In the genomic region with DNA sequence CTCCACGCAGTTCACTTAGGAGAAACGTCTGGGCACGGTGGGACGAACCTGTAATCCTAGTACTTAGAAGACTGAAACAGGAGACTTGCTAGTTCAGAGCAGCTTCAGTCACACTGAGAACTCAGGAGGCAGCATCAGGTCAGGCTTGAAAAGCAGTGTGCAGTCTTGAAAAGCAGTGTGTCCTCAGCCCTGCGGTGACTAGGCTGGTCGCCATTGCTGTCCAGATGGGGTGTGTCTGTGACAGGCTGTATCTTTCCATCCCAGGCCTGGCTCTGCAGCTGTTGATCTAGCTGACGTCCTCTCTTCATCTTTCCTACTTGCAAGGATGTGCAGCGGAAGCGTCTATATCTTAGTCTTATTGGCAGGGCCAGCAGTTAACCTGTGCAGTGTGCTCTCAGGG, we compare ENCODE assay signal across 9 mouse cellular contexts. TPM values are rescaled to one million over a fixed set of nuclear protein-coding genes. Genes with fewer than 3 reads are reported as not detected.
DNase-seq lines count a peak whose midpoint lies in the region; ATAC-seq and TF ChIP-seq lines count a peak whose summit lies in the region.
"Had no signal": no experiment of that assay in that cellular context is flagged by ENCODE, and none has a peak within 500 bp of the region (broad histone marks: within the 10 kb centered on the region; RNA-seq: fewer than 3 reads in every experiment).

No protein-coding gene starts in this region.

- 43% methylated on average over 9 of the region's 9 CpGs for WGBS in kidney, embryonic 16.5 days
- WGBS in spleen, adult 2 months: 84% methylated on average over 9 of the region's 9 CpGs

- no peak overlapping the region for H3K4me3 ChIP-seq in kidney, embryonic 16.5 days (ENCODE audit: low read length)
- no peak overlapping the region for H3K4me3 ChIP-seq in spleen, adult 2 months (ENCODE audit: extremely low read depth, insufficient read depth, insufficient read length)

- no peak overlapping the region for H3K4me2 ChIP-seq in kidney, embryonic 16.5 days (replicated peaks; ENCODE audit: low read depth, low read length)

- no peaks in the 10 kb centered on the region for H3K27me3 ChIP-seq in kidney, embryonic 16.5 days (ENCODE audit: insufficient read depth, low read length)
- H3K27me3 ChIP-seq in spleen, adult 2 months (ENCODE audit: control insufficient read depth, insufficient read depth, low read length): no peaks in the 10 kb centered on the region

- H3K27ac ChIP-seq in kidney, embryonic 16.5 days (ENCODE audit: low read length): peak overlapping the region; percentile 81
- peak overlapping the region; percentile 64; the same call in 1 of the 2 replicates for H3K27ac ChIP-seq in spleen, adult 2 months (ENCODE audit: insufficient read depth, low read length)

- no peak overlapping the region for H3K9ac ChIP-seq in kidney, embryonic 16.5 days (replicated peaks; ENCODE audit: low read length)

- H3K9me3 ChIP-seq in kidney, embryonic 16.5 days (ENCODE audit: low read length): no peaks in the 10 kb centered on the region

- TF ChIP-seq POLR2A in spleen, adult 2 months (IDR thresholded peaks at IDR 0.05; ENCODE audit: low read depth, low read length): no peak

- peaks cover 42% of the 10 kb centered on the region for H3K4me1 ChIP-seq in kidney, embryonic 16.5 days (ENCODE audit: insufficient read depth, low read length)
- peaks cover 4% of the 10 kb centered on the region; the same call in 1 of the 2 replicates for H3K4me1 ChIP-seq in spleen, adult 2 months (ENCODE audit: control insufficient read depth, insufficient read depth, insufficient read length)

- peak; percentile 33; the same call in 1 of the 2 replicates for ATAC-seq in kidney, embryonic 16.5 days (ENCODE audit: low FRiP score, low TSS enrichment)
- ATAC-seq in erythroid progenitor cell, adult 5-6 weeks (replicated peaks; ENCODE audit: low FRiP score, poor library complexity, severe bottlenecking): peak; percentile 64

- TF ChIP-seq CTCF in spleen, adult 2 months (IDR thresholded peaks at IDR 0.05; ENCODE audit: extremely low read depth, insufficient read depth, insufficient read length, insufficient replicate concordance): no peak

- peaks cover 27% of the 10 kb centered on the region; the same call in 1 of the 2 replicates for H3K36me3 ChIP-seq in kidney, embryonic 16.5 days (ENCODE audit: insufficient read depth, low read length)
- peaks cover 9% of the 10 kb centered on the region for H3K36me3 ChIP-seq in spleen, adult 2 months (ENCODE audit: control insufficient read depth, insufficient read depth, low read length)

- DNase-seq in kidney, adult 9 months: no peak
- DNase-seq in liver: peak; percentile 88
- no peak for DNase-seq in spleen, adult 2 months (ENCODE audit: low read depth in 1 of 2, low spot score in 2 of 2)
- DNase-seq in gastrocnemius, postnatal 4 days (ENCODE audit: low spot score in 2 of 2): no peak
- no peak for DNase-seq in layer of hippocampus, postnatal 14 days (ENCODE audit: low spot score in 2 of 2)
- no peak for DNase-seq in urinary bladder, adult 18-20 months (ENCODE audit: low spot score in 2 of 2)
- DNase-seq: gastrocnemius, postnatal 14 days had no signal

RNA-seq across cellular contexts. Expression of a gene that starts 42.9 kb away (rescaled TPM):
- 1.6 and 1.8 TPM in 2 replicates for polyA plus RNA-seq in kidney, embryonic 16.5 days (2015; fragmentation: Nextera tagmentation; extraction: Ambion mirVana)
- 12.3 and 15.1 TPM in 2 replicates for total RNA-seq in erythroid progenitor cell, adult 5-6 weeks (2015; ENCODE audit: low replicate concordance)
- total RNA-seq in erythroid progenitor cell, adult 5-6 weeks (2017; ENCODE audit: low replicate concordance): 12.4 and 13.6 TPM in 2 replicates
- 2.9 and 3.4 TPM in 2 replicates for polyA plus RNA-seq in spleen, adult 2 months (2012; rRNA removed)
- total RNA-seq in gastrocnemius, postnatal 4 days (2021): 1 to 10 TPM; 9.2 to 9.5 TPM
- 10 to 100 TPM; 17.6 to 18.6 TPM for total RNA-seq in layer of hippocampus, postnatal 14 days (2021)

RNA-seq across cellular contexts. Expression of a gene that starts 56.1 kb away (rescaled TPM):
- 20.4 and 21.0 TPM in 2 replicates for polyA plus RNA-seq in kidney, embryonic 16.5 days (2015; fragmentation: Nextera tagmentation; extraction: Ambion mirVana)
- total RNA-seq in erythroid progenitor cell, adult 5-6 weeks (2015; ENCODE audit: low replicate concordance): 50.3 and 64.2 TPM in 2 replicates
- total RNA-seq in erythroid progenitor cell, adult 5-6 weeks (2017; ENCODE audit: low replicate concordance): 42.0 and 49.3 TPM in 2 replicates
- polyA plus RNA-seq in spleen, adult 2 months (2012; rRNA removed): 48.2 and 67.6 TPM in 2 replicates
- 10 to 100 TPM; 39.1 to 40.7 TPM for total RNA-seq in gastrocnemius, postnatal 4 days (2021)
- total RNA-seq in layer of hippocampus, postnatal 14 days (2021): 100 to 1,000 TPM; 330 to 332 TPM

Comparison
In these comparisons a context has a peak if more than half of its experiments do, and no peak if none do; other contexts are left out.
1. RNA of a gene that starts 56.1 kb away (total RNA-seq): 330 to 332 TPM in layer of hippocampus, postnatal 14 days; 42.0 to 64.2 TPM in erythroid progenitor cell, adult 5-6 weeks and 39.1 to 40.7 TPM in gastrocnemius, postnatal 4 days; every median in the first group is over 4 times any median in the second.